Mouse (Mus musculus): ENCODE results near the gene Myo6. TPM values are rescaled to one million over a fixed set of nuclear protein-coding genes. Genes with fewer than 3 reads are reported as not detected.

Myo6 gene
- total RNA-seq, 2 experiments from 2014 or later = 82.0 to 83.8 TPM

DNA sequence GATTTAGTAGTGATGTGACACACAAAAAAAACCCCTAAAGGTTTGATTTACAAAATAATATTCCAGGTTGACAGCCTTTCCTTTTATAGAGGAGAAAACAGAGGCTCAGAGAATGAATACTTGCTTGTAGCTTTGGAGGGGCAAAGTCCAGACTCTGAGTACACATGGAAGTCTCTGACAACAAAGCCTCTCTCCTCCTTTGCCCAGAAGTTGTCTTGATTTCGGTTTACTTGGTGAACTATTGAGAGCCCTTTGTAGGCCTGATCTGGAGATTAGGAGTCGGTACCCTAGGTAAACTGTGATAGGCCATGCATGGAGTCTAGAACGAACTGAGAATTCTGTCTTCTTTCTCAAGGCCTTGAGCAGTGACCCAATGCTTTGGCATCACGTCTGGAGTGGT is 2.3 kb downstream of the Myo6 start:
- no peak for TF ChIP-seq CTCF (conservative IDR thresholded peaks at IDR 0.05)
- no peak for DNase-seq (ENCODE audit: low spot score in 2 of 2)
- H3K27ac ChIP-seq = no peak overlapping the region
- peak overlapping the region; percentile 34 for H3K4me3 ChIP-seq

DNA sequence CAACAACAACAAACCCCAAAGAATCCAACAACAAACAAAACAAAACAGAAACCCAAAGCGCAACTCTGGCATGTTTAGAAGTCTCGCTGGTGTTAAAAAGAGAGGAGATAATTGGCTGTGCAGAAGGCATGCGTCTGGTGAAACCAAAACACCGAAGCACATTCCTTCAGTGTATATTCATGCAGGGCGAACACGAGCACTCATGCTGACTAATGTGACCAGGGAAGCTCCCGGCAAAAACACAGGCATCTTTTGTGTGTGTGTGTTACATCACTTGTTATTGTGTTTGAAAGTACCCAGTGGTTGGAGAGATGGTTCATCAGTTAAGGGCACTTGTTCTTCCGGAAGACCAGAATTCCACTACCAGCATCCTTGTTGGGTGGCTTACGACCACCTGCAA is 4.7 kb downstream of the Myo6 start:
- no peak for DNase-seq (ENCODE audit: low spot score in 2 of 2)
- TF ChIP-seq CTCF (conservative IDR thresholded peaks at IDR 0.05) = no peak
- Histone ChIP-seq H3K4me3 (no peak overlapping the region), H3K27ac (no peak overlapping the region; the same call in 1 of the 2 replicates)

DNA sequence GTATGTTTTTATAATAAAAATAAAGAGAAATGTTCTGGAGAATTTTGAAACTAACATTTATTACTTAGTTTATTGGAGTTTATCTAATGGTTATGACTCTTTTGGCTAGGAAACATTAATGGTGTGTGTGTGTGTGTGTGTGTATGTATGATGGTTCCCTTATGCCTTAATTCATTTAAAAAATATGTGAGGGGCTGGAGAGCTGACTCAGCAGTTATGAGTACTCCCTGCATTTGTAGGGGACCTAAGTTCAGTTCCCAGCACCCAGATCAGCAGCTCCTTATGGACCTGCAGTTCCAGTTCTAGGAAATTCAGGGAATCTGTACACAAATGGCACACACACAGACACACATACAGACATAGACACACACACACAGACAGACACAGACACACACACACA is 6.4 kb downstream of the Myo6 start:
- no peak for DNase-seq (ENCODE audit: low spot score in 2 of 2)
- no peak overlapping the region for H3K4me3 ChIP-seq
- H3K27ac ChIP-seq = no peak overlapping the region
- TF ChIP-seq CTCF (conservative IDR thresholded peaks at IDR 0.05) = no peak

- no peak for TF ChIP-seq CTCF (conservative IDR thresholded peaks at IDR 0.05)
- no peak overlapping the region for H3K4me3 ChIP-seq
- no peak for DNase-seq (ENCODE audit: low spot score in 2 of 2)
- H3K27ac ChIP-seq = peak overlapping the region; percentile 55; the same call in 1 of the 2 replicates
Observed at GRCm38 (mm10) chr9:80172396-80173222, 7.8 kb downstream of the Myo6 start.

DNA sequence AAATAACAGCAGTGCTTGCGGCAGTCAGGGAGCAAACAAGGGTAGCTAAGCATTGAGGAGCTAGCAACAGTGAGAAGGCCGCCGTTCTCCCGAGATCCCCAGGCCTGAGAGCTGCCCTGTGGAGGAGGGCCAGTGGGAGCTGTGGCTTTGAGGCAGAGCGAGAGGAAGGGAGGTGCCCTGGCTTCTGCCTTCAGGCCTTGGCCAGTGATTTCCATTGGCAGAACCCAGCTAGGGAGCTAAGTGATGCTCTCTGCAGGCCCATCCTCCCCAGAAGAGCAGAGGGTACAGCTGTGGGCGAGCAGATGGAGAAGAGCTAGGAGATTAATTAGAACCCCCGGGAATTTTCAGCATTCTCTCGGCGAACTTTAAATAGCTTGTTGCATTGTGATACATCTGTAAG is 8.8 kb downstream of the Myo6 start:
- DNase-seq (ENCODE audit: low spot score in 2 of 2) = peak; percentile 46 to 51
- Histone ChIP-seq H3K27ac (peak overlapping the region; percentile 73), H3K4me3 (peak overlapping the region; percentile 2; the same call in 1 of the 2 replicates)
- no peak for TF ChIP-seq CTCF (conservative IDR thresholded peaks at IDR 0.05)

GRCm38 (mm10) chr9:80176696-80177478 is 12.1 kb downstream of the Myo6 start:
- no peak for DNase-seq (ENCODE audit: low spot score in 2 of 2)
- H3K27ac ChIP-seq = peak overlapping the region; percentile 67; the same call in 1 of the 2 replicates
- TF ChIP-seq CTCF (conservative IDR thresholded peaks at IDR 0.05) = no peak
- no peak overlapping the region for H3K4me3 ChIP-seq

DNA sequence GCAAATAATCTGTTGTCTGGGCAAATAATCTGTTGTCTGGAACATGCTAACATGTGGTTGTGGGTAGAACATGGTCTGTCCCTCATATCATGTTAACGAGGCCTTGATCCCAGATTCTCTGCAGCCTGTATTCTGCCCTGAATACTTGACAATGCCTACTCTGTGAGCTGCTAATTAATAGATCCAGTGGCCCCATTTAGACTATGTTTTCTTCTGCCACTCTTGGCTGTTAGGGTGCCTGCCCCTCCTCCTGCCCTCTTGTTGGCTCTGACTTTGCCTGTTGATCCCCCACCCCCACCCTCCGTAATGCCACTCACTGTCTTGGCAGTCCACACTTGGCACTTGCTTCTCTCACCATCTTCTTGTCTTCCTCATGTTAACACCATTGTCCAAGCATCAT is 13.8 kb downstream of the Myo6 start:
- H3K27ac ChIP-seq = peak overlapping the region; percentile 71
- no peak overlapping the region for H3K4me3 ChIP-seq
- DNase-seq (ENCODE audit: low spot score in 2 of 2) = no peak
- TF ChIP-seq CTCF (conservative IDR thresholded peaks at IDR 0.05) = no peak

- TF ChIP-seq CTCF (conservative IDR thresholded peaks at IDR 0.05) = no peak
- no peak for DNase-seq (ENCODE audit: low spot score in 2 of 2)
- Histone ChIP-seq H3K4me3 (no peak overlapping the region), H3K27ac (peak overlapping the region; percentile 71; the same call in 1 of the 2 replicates)
Observed at GRCm38 (mm10) chr9:80179688-80180087, 14.9 kb downstream of the Myo6 start.

DNA sequence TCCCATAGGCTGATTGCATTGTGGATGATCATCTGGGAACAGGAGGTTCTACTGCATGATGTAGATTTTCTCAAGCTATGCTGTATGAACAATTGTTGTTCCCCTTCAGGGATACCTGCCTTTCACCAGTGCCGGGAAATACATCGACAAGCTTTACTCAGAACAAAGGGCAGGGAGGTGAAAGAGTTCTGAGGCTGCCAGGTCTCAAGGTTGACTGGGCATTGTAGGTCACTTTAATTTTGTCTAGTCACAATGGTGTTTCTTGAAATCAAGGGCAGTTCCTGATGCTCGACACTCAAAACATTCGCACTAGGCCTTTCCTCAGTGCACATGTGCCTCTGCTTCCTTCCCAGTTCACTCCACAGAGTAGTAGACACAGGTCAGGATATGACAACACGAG is 15.9 kb downstream of the Myo6 start:
- TF ChIP-seq CTCF (conservative IDR thresholded peaks at IDR 0.05) = no peak
- no peak overlapping the region for H3K4me3 ChIP-seq
- DNase-seq (ENCODE audit: low spot score in 2 of 2) = no peak
- H3K27ac ChIP-seq = no peak overlapping the region

DNA sequence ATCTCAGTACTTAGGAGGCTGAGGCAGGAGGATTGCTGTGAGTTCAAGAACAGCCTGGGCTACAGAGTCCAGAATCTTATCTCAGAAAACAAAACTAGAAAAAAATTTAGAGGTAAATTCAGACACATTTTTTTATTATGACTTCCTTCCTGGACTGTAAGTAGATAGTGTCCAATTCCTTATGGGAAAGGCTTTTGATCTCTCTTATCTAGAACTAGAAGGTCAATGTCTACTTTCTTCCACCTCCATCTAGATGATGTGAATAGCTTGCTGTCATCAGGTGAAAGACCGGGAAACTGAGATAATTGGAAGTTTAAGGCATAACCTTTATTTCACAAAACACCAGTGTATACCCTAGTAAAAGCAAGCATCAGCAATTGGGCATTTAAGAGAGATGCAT is 16.9 kb downstream of the Myo6 start:
- no peak overlapping the region for H3K4me3 ChIP-seq
- no peak for TF ChIP-seq CTCF (conservative IDR thresholded peaks at IDR 0.05)
- no peak for DNase-seq (ENCODE audit: low spot score in 2 of 2)
- H3K27ac ChIP-seq = no peak overlapping the region

- TF ChIP-seq CTCF (conservative IDR thresholded peaks at IDR 0.05) = no peak
- DNase-seq (ENCODE audit: low spot score in 2 of 2) = no peak
- Histone ChIP-seq H3K4me3 (no peak overlapping the region), H3K27ac (no peak overlapping the region)
Observed at GRCm38 (mm10) chr9:80184138-80184537, 19.3 kb downstream of the Myo6 start.

DNA sequence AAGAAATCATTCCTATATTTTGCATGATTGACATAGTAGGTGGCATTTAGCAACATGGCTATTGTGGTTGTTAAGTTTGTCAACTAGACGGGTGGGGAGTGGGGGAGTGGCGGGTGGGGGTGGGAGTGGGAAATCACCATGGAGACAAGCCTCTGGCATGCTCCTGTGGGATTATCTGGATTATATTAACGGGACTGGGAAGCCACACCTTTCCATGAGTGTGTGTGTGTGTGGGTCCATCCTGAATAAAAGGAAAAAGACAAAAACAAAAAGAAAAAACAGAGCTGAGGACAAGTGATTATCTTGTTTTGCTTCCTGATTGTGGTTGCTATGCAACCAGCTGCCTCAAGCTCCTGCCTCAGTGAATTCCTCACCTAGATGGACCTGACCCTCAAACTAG is 20.9 kb downstream of the Myo6 start:
- Histone ChIP-seq H3K4me3 (no peak overlapping the region), H3K27ac (no peak overlapping the region)
- no peak for DNase-seq (ENCODE audit: low spot score in 2 of 2)
- no peak for TF ChIP-seq CTCF (conservative IDR thresholded peaks at IDR 0.05)

- Histone ChIP-seq H3K27ac (no peak overlapping the region), H3K4me3 (no peak overlapping the region)
- no peak for DNase-seq (ENCODE audit: low spot score in 2 of 2)
- no peak for TF ChIP-seq CTCF (conservative IDR thresholded peaks at IDR 0.05)
Observed at GRCm38 (mm10) chr9:80186693-80187092, 21.9 kb downstream of the Myo6 start.
